Mouse (Mus musculus) embryo, embryonic 9.5 days (tissue): ENCODE results near the gene Ccl6.
"Not testable (repeated sequence)": the region's sequence is repeated elsewhere in the genome, so short reads cannot be mapped to it uniquely, and the experiment has no call there.

ENCODE experiments used
- DNase-seq: peaks from one replicate; pipeline ENCODE4 v3.0.0-alpha.2; 2017; ENCODE audit errors: extremely low spot score

Gene Ccl6

GRCm38 (mm10) chr11:83562311-83562887, 30.5 kb downstream of the Ccl6 start:
- DNase-seq = no peak

- no peak for DNase-seq
These were observed 32.5 kb downstream of the Ccl6 start for GRCm38 (mm10) chr11:83560405-83560804.

- no peak for DNase-seq
These were observed 35.8 kb downstream of the Ccl6 start for GRCm38 (mm10) chr11:83557074-83557473.

GRCm38 (mm10) chr11:83556085-83556781, 36.7 kb downstream of the Ccl6 start:
- DNase-seq = peak; percentile 67

- no peak for DNase-seq
These were observed 41.2 kb downstream of the Ccl6 start for GRCm38 (mm10) chr11:83551668-83552067.

GRCm38 (mm10) chr11:83551037-83551436, 41.9 kb downstream of the Ccl6 start:
- DNase-seq = not testable (repeated sequence)

- no peak for DNase-seq
These were observed 42.7 kb downstream of the Ccl6 start for GRCm38 (mm10) chr11:83550186-83550632.

- no peak for DNase-seq
These were observed 48.7 kb downstream of the Ccl6 start for GRCm38 (mm10) chr11:83544214-83544613.

- DNase-seq = no peak
These were observed 51.5 kb downstream of the Ccl6 start for GRCm38 (mm10) chr11:83541415-83541814.

- DNase-seq = no peak
These were observed 52.0 kb downstream of the Ccl6 start for GRCm38 (mm10) chr11:83540931-83541330.

GRCm38 (mm10) chr11:83538705-83539314, 54.1 kb downstream of the Ccl6 start:
- no peak for DNase-seq
